Mouse (Mus musculus) liver, adult 2 months (tissue): ENCODE measurements around the gene Adamtsl1. TPM values are rescaled to one million over a fixed set of nuclear protein-coding genes. Genes with fewer than 3 reads are reported as not detected.
A peak's percentile ranks its signal among the peaks of the same experiment; 100 is the strongest.

ENCODE experiments used
- DNase-seq: peaks from one replicate; pipeline ENCODE4 v3.0.0-alpha.2; 2011; ENCODE audit warnings: low read depth, low spot score; ENCODE audit errors: extremely low read depth
- H3K27ac ChIP-seq: fragments of 200-500 bp; replicated peaks from 2 replicates; pipeline ENCODE4 v1.5.1; 2012; ENCODE audit warnings: low read depth, mild to moderate bottlenecking, control low read depth, inconsistent platforms, low read length; ENCODE audit not compliant: insufficient read depth
- H3K27me3 ChIP-seq: fragments of 200-500 bp; 2 replicates; pipeline ENCODE4 v1.6.1; 2012; ENCODE audit warnings: mild to moderate bottlenecking, moderate library complexity, low read length, inconsistent platforms; ENCODE audit not compliant: control insufficient read depth, insufficient read depth
- H3K36me3 ChIP-seq: fragments of 200-500 bp; 2 replicates; pipeline ENCODE4 v1.6.1; 2012; ENCODE audit warnings: low read length, inconsistent platforms; ENCODE audit not compliant: control insufficient read depth, insufficient read depth
- H3K4me1 ChIP-seq: fragments of 200-500 bp; 2 replicates; pipeline ENCODE4 v1.6.1; 2011; ENCODE audit warnings: low read length; ENCODE audit not compliant: control insufficient read depth, insufficient read depth
- H3K4me3 ChIP-seq: fragments of 200-500 bp; 2 replicates; pipeline ENCODE4 v1.5.1; 2011; ENCODE audit warnings: low read depth, mild to moderate bottlenecking, control low read depth, low read length, moderate library complexity; ENCODE audit not compliant: insufficient read depth
- H3K79me2 ChIP-seq: fragments of 200-500 bp; 2 replicates; pipeline ENCODE4 v1.6.1; 2012; ENCODE audit warnings: inconsistent platforms, mild to moderate bottlenecking, low read length, moderate library complexity; ENCODE audit not compliant: control insufficient read depth, insufficient read depth
- H3K9ac ChIP-seq: fragments of 200-500 bp; 2 replicates; pipeline ENCODE4 v1.6.1; 2012; ENCODE audit warnings: low read depth, mild to moderate bottlenecking, control low read depth, inconsistent platforms, low read length
- CTCF ChIP-seq: fragments of 200-500 bp; IDR thresholded peaks from 2 replicates; pipeline ENCODE4 v1.5.1; 2011; ENCODE audit warnings: low read depth, low read length, control low read depth
- POLR2A ChIP-seq: fragments of 200-500 bp; IDR thresholded peaks from 2 replicates; pipeline ENCODE4 v1.6.1; 2011; ENCODE audit warnings: low read length, control low read depth; ENCODE audit not compliant: insufficient read depth; ENCODE audit errors: extremely low read depth
- WGBS: fragments of 180-500 bp; shearing (Covaris S2); methylation state at CpG from one replicate; pipeline ENCODE4 v1.1.7; 2018; 5-methylcytosine and 5-hydroxymethylcytosine counted together
- polyA plus RNA-seq: library from polyadenylated mRNA; depleted of rRNA; stranded (reverse); fragments of >200 nt; gene quantifications from 2 replicates; pipeline ENCODE4 v1.2.3, GENCODE M21; 2012
- total RNA-seq: library from RNA; depleted of rRNA; stranded (reverse); fragments of >200 nt; gene quantifications from 2 replicates; pipeline ENCODE4 v1.2.3, GENCODE M21; 2014

Gene Adamtsl1
- total and polyA plus RNA-seq, 2 experiments: 0.61 to 0.65 TPM

GRCm38 (mm10) chr4:85554696-85555095 lies 40.7 kb downstream of the Adamtsl1 start:
- TF ChIP-seq POLR2A: no peak
- no peak for TF ChIP-seq CTCF
- 59% methylated on average over 3 of the region's 3 CpGs for WGBS
- Histone ChIP-seq H3K4me1 (no peaks in the 10 kb centered on the region), H3K36me3 (no peaks in the 10 kb centered on the region), H3K27ac (no peak overlapping the region), H3K79me2 (no peaks in the 10 kb centered on the region), H3K9ac (no peak overlapping the region), H3K4me3 (no peak overlapping the region), H3K27me3 (no peaks in the 10 kb centered on the region)
- DNase-seq: no peak

- Histone ChIP-seq H3K9ac (no peak overlapping the region), H3K27ac (no peak overlapping the region), H3K36me3 (no peaks in the 10 kb centered on the region), H3K4me1 (peaks cover 2% of the 10 kb centered on the region; the same call in 1 of the 2 replicates), H3K79me2 (no peaks in the 10 kb centered on the region), H3K4me3 (no peak overlapping the region), H3K27me3 (no peaks in the 10 kb centered on the region)
- DNase-seq: no peak
- WGBS: 77% methylated on average over 6 of the region's 6 CpGs
- TF ChIP-seq CTCF: no peak
- no peak for TF ChIP-seq POLR2A
Measured at GRCm38 (mm10) chr4:85559753-85560152, 45.8 kb downstream of the Adamtsl1 start.

- H3K4me1 ChIP-seq: no peaks in the 10 kb centered on the region
- no peak for TF ChIP-seq POLR2A
- TF ChIP-seq CTCF: no peak
Measured at GRCm38 (mm10) chr4:85585426-85585825, 71.5 kb downstream of the Adamtsl1 start.

GRCm38 (mm10) chr4:85588928-85589327 lies 75.0 kb downstream of the Adamtsl1 start:
- H3K9ac ChIP-seq: no peak overlapping the region
- no peak overlapping the region for H3K27ac ChIP-seq
- no peaks in the 10 kb centered on the region; the same call in 1 of the 2 replicates for H3K4me1 ChIP-seq
- TF ChIP-seq POLR2A (no peak), CTCF (no peak)
- no peaks in the 10 kb centered on the region for H3K27me3 ChIP-seq
- H3K4me3 ChIP-seq: no peak overlapping the region
- 55% methylated on average over 4 of the region's 4 CpGs for WGBS
- DNase-seq: no peak
- H3K36me3 ChIP-seq: no peaks in the 10 kb centered on the region
- no peaks in the 10 kb centered on the region for H3K79me2 ChIP-seq

More at GRCm38 (mm10) chr4:85585426-85585825, 71.5 kb downstream of the Adamtsl1 start:
- H3K79me2 ChIP-seq: no peaks in the 10 kb centered on the region
- H3K9ac ChIP-seq: no peak overlapping the region
- no peak overlapping the region for H3K4me3 ChIP-seq
- no peak overlapping the region for H3K27ac ChIP-seq
- no peaks in the 10 kb centered on the region for H3K36me3 ChIP-seq
- WGBS: 91% methylated on average over 2 of the region's 2 CpGs
- no peaks in the 10 kb centered on the region for H3K27me3 ChIP-seq
- DNase-seq: no peak

- Histone ChIP-seq H3K36me3 (no peaks in the 10 kb centered on the region), H3K4me3 (no peak overlapping the region), H3K79me2 (no peaks in the 10 kb centered on the region), H3K9ac (no peak overlapping the region), H3K4me1 (no peaks in the 10 kb centered on the region; the same call in 1 of the 2 replicates), H3K27me3 (no peaks in the 10 kb centered on the region), H3K27ac (no peak overlapping the region)
- DNase-seq: peak; percentile 12
- TF ChIP-seq CTCF (no peak), POLR2A (no peak)
- 75% methylated on average over 7 of the region's 7 CpGs for WGBS
Measured at GRCm38 (mm10) chr4:85591037-85591436, 77.1 kb downstream of the Adamtsl1 start.

DNA sequence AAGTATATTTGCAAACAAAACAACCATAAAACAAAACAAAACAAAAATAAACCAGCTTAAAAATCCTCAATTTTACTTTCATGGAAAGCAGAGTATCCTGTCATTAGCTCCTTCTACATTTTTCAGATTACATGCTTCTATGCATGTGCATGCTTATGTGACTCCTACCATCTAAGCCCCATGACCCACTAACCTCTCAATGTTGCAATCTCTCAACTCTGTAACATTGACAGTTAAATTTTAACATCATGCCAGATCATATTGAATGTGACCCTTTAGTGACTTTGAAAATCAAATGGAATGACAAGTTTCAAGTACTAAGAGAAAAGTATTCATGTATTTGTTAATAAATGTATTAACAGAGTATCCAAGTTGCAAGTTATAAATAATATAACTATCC lies 80.2 kb downstream of the Adamtsl1 start:
- no peak overlapping the region for H3K9ac ChIP-seq
- no peaks in the 10 kb centered on the region for H3K27me3 ChIP-seq
- H3K79me2 ChIP-seq: no peaks in the 10 kb centered on the region
- peak; percentile 78 for DNase-seq
- no peaks in the 10 kb centered on the region for H3K36me3 ChIP-seq
- no peak overlapping the region for H3K27ac ChIP-seq
- no peak overlapping the region for H3K4me3 ChIP-seq
- no peaks in the 10 kb centered on the region; the same call in 1 of the 2 replicates for H3K4me1 ChIP-seq
- TF ChIP-seq POLR2A (no peak), CTCF (no peak)
